Mouse (Mus musculus): ENCODE data around the gene Uqcr10. TPM values are rescaled to one million over a fixed set of nuclear protein-coding genes. Genes with fewer than 3 reads are reported as not detected.
A peak's percentile ranks its signal among the peaks of the same experiment; 100 is the strongest.

Uqcr10 gene
- polyA plus RNA-seq, 1 experiment from 2014 or later, result 816 TPM

GRCm38 (mm10) chr11:4678700-4679440, 25.3 kb downstream of the Uqcr10 start:
- Histone ChIP-seq H3K9me3 (ENCODE audit: control insufficient read depth, low read length) (no peaks in the 10 kb centered on the region), H3K36me3 (ENCODE audit: control insufficient read depth, insufficient read depth, low read length) (peaks cover 70% of the 10 kb centered on the region), H3K9ac (ENCODE audit: low read depth, low read length) (no peak overlapping the region), H3K4me1 (ENCODE audit: control insufficient read depth, insufficient read depth, low read length) (peaks cover 22% of the 10 kb centered on the region), H3K27ac (replicated peaks; ENCODE audit: low read depth, low read length) (peak overlapping the region; percentile 72), H3K4me3 (ENCODE audit: low read depth, low read length) (no peak overlapping the region), H3K4me2 (ENCODE audit: low read depth, low read length) (no peak overlapping the region), H3K27me3 (replicated peaks; ENCODE audit: control insufficient read depth, insufficient read depth, low read length) (no peaks in the 10 kb centered on the region)
- DNase-seq (ENCODE audit: low spot score), result peak; percentile 79
- peak; percentile 82 for ATAC-seq (ENCODE audit: low read depth)
- whole genome bisulfite sequencing, result 62% methylated on average over 13 of the region's 13 CpGs

GRCm38 (mm10) chr11:4677250-4677872, 26.8 kb downstream of the Uqcr10 start:
- Histone ChIP-seq H3K4me3 (ENCODE audit: low read depth, low read length) (no peak overlapping the region), H3K4me2 (ENCODE audit: low read depth, low read length) (no peak overlapping the region), H3K4me1 (ENCODE audit: control insufficient read depth, insufficient read depth, low read length) (peaks cover 22% of the 10 kb centered on the region), H3K27me3 (replicated peaks; ENCODE audit: control insufficient read depth, insufficient read depth, low read length) (no peaks in the 10 kb centered on the region), H3K36me3 (ENCODE audit: control insufficient read depth, insufficient read depth, low read length) (peaks cover 72% of the 10 kb centered on the region), H3K9me3 (ENCODE audit: control insufficient read depth, low read length) (no peaks in the 10 kb centered on the region), H3K27ac (replicated peaks; ENCODE audit: low read depth, low read length) (no peak overlapping the region), H3K9ac (ENCODE audit: low read depth, low read length) (no peak overlapping the region)
- DNase-seq (ENCODE audit: low spot score), result no peak
- 95% methylated on average over 6 of the region's 7 CpGs for WGBS
- ATAC-seq (ENCODE audit: low read depth), result no peak

- DNase-seq (ENCODE audit: low spot score), result no peak
- no peaks in the 10 kb centered on the region for H3K9me3 ChIP-seq (ENCODE audit: control insufficient read depth, low read length)
- H3K36me3 ChIP-seq (ENCODE audit: control insufficient read depth, insufficient read depth, low read length), result peaks cover 57% of the 10 kb centered on the region
- no peak overlapping the region for H3K4me3 ChIP-seq (ENCODE audit: low read depth, low read length)
- no peak overlapping the region for H3K27ac ChIP-seq (replicated peaks; ENCODE audit: low read depth, low read length)
- ATAC-seq (ENCODE audit: low read depth), result no peak
- H3K4me2 ChIP-seq (ENCODE audit: low read depth, low read length), result no peak overlapping the region
- 91% methylated on average over 6 of the region's 6 CpGs for WGBS
- H3K9ac ChIP-seq (ENCODE audit: low read depth, low read length), result no peak overlapping the region
- H3K27me3 ChIP-seq (replicated peaks; ENCODE audit: control insufficient read depth, insufficient read depth, low read length), result no peaks in the 10 kb centered on the region
- peaks cover 22% of the 10 kb centered on the region for H3K4me1 ChIP-seq (ENCODE audit: control insufficient read depth, insufficient read depth, low read length)
Measured at GRCm38 (mm10) chr11:4675693-4676092, 28.4 kb downstream of the Uqcr10 start.

GRCm38 (mm10) chr11:4675126-4675562, 29.0 kb downstream of the Uqcr10 start:
- DNase-seq (ENCODE audit: low spot score) (no peak), ATAC-seq (ENCODE audit: low read depth) (no peak)
- H3K9ac ChIP-seq (ENCODE audit: low read depth, low read length), result no peak overlapping the region
- H3K36me3 ChIP-seq (ENCODE audit: control insufficient read depth, insufficient read depth, low read length), result peaks cover 53% of the 10 kb centered on the region
- H3K4me3 ChIP-seq (ENCODE audit: low read depth, low read length), result no peak overlapping the region
- H3K27ac ChIP-seq (replicated peaks; ENCODE audit: low read depth, low read length), result no peak overlapping the region
- peaks cover 21% of the 10 kb centered on the region for H3K4me1 ChIP-seq (ENCODE audit: control insufficient read depth, insufficient read depth, low read length)
- no peak overlapping the region for H3K4me2 ChIP-seq (ENCODE audit: low read depth, low read length)
- WGBS, result 84% methylated on average over 6 of the region's 6 CpGs
- no peaks in the 10 kb centered on the region for H3K9me3 ChIP-seq (ENCODE audit: control insufficient read depth, low read length)
- no peaks in the 10 kb centered on the region for H3K27me3 ChIP-seq (replicated peaks; ENCODE audit: control insufficient read depth, insufficient read depth, low read length)

- Histone ChIP-seq H3K4me3 (ENCODE audit: low read depth, low read length) (no peak overlapping the region), H3K4me2 (ENCODE audit: low read depth, low read length) (no peak overlapping the region), H3K4me1 (ENCODE audit: control insufficient read depth, insufficient read depth, low read length) (peaks cover 15% of the 10 kb centered on the region), H3K27ac (replicated peaks; ENCODE audit: low read depth, low read length) (no peak overlapping the region), H3K9me3 (ENCODE audit: control insufficient read depth, low read length) (no peaks in the 10 kb centered on the region), H3K9ac (ENCODE audit: low read depth, low read length) (no peak overlapping the region), H3K36me3 (ENCODE audit: control insufficient read depth, insufficient read depth, low read length) (peaks cover 48% of the 10 kb centered on the region), H3K27me3 (replicated peaks; ENCODE audit: control insufficient read depth, insufficient read depth, low read length) (no peaks in the 10 kb centered on the region)
- no peak for ATAC-seq (ENCODE audit: low read depth)
- 90% methylated on average over 1 of the region's 1 CpGs for WGBS
- no peak for DNase-seq (ENCODE audit: low spot score)
Measured at GRCm38 (mm10) chr11:4674593-4674992, 29.5 kb downstream of the Uqcr10 start.

- Histone ChIP-seq H3K4me3 (ENCODE audit: low read depth, low read length) (no peak overlapping the region), H3K4me1 (ENCODE audit: control insufficient read depth, insufficient read depth, low read length) (no peaks in the 10 kb centered on the region), H3K36me3 (ENCODE audit: control insufficient read depth, insufficient read depth, low read length) (peaks cover 45% of the 10 kb centered on the region), H3K4me2 (ENCODE audit: low read depth, low read length) (no peak overlapping the region), H3K9ac (ENCODE audit: low read depth, low read length) (no peak overlapping the region), H3K9me3 (ENCODE audit: control insufficient read depth, low read length) (no peaks in the 10 kb centered on the region), H3K27me3 (replicated peaks; ENCODE audit: control insufficient read depth, insufficient read depth, low read length) (no peaks in the 10 kb centered on the region), H3K27ac (replicated peaks; ENCODE audit: low read depth, low read length) (no peak overlapping the region)
- DNase-seq (ENCODE audit: low spot score), result no peak
- ATAC-seq (ENCODE audit: low read depth), result no peak
- 93% methylated on average over 4 of the region's 4 CpGs for WGBS
Measured at GRCm38 (mm10) chr11:4671736-4672135, 32.4 kb downstream of the Uqcr10 start.

- Histone ChIP-seq H3K9me3 (ENCODE audit: control insufficient read depth, low read length) (no peaks in the 10 kb centered on the region), H3K9ac (ENCODE audit: low read depth, low read length) (no peak overlapping the region), H3K4me3 (ENCODE audit: low read depth, low read length) (no peak overlapping the region), H3K4me1 (ENCODE audit: control insufficient read depth, insufficient read depth, low read length) (no peaks in the 10 kb centered on the region), H3K4me2 (ENCODE audit: low read depth, low read length) (no peak overlapping the region), H3K27ac (replicated peaks; ENCODE audit: low read depth, low read length) (no peak overlapping the region), H3K27me3 (replicated peaks; ENCODE audit: control insufficient read depth, insufficient read depth, low read length) (no peaks in the 10 kb centered on the region), H3K36me3 (ENCODE audit: control insufficient read depth, insufficient read depth, low read length) (peaks cover 47% of the 10 kb centered on the region)
- no peak for DNase-seq (ENCODE audit: low spot score)
- ATAC-seq (ENCODE audit: low read depth), result no peak
- WGBS, result 84% methylated on average over 11 of the region's 11 CpGs
Measured at GRCm38 (mm10) chr11:4662496-4662878, 41.7 kb downstream of the Uqcr10 start.

GRCm38 (mm10) chr11:4661871-4662495, 42.2 kb downstream of the Uqcr10 start:
- no peak overlapping the region for H3K27ac ChIP-seq (replicated peaks; ENCODE audit: low read depth, low read length)
- DNase-seq (ENCODE audit: low spot score), result no peak
- H3K9ac ChIP-seq (ENCODE audit: low read depth, low read length), result no peak overlapping the region
- H3K27me3 ChIP-seq (replicated peaks; ENCODE audit: control insufficient read depth, insufficient read depth, low read length), result no peaks in the 10 kb centered on the region
- no peak overlapping the region for H3K4me2 ChIP-seq (ENCODE audit: low read depth, low read length)
- no peaks in the 10 kb centered on the region for H3K4me1 ChIP-seq (ENCODE audit: control insufficient read depth, insufficient read depth, low read length)
- no peak overlapping the region for H3K4me3 ChIP-seq (ENCODE audit: low read depth, low read length)
- H3K36me3 ChIP-seq (ENCODE audit: control insufficient read depth, insufficient read depth, low read length), result peaks cover 46% of the 10 kb centered on the region
- no peak for ATAC-seq (ENCODE audit: low read depth)
- WGBS, result 85% methylated on average over 10 of the region's 10 CpGs
- H3K9me3 ChIP-seq (ENCODE audit: control insufficient read depth, low read length), result no peaks in the 10 kb centered on the region

Data from embryonic facial prominence, embryonic 14.5 days (tissue).